Mouse (Mus musculus): ENCODE measurements around the gene Mcam.

- TF ChIP-seq CTCF (conservative IDR thresholded peaks at IDR 0.05; ENCODE audit: insufficient read depth, insufficient read length, low read depth, low read length) (no peak), POLR2A (IDR thresholded peaks at IDR 0.05; ENCODE audit: low read depth, low read length) (no peak)
Measured at GRCm38 (mm10) chr9:44175957-44176356, 41.7 kb downstream of the Mcam start.

Measured in kidney, adult 2 months (tissue).